Mouse (Mus musculus) cerebellum, adult 8-10 months (tissue): ENCODE measurements around the gene Zfp526.

Experiments
- DNase-seq: peaks from one replicate; pipeline ENCODE4 v3.0.0; 2022

The Zfp526 gene

DNA sequence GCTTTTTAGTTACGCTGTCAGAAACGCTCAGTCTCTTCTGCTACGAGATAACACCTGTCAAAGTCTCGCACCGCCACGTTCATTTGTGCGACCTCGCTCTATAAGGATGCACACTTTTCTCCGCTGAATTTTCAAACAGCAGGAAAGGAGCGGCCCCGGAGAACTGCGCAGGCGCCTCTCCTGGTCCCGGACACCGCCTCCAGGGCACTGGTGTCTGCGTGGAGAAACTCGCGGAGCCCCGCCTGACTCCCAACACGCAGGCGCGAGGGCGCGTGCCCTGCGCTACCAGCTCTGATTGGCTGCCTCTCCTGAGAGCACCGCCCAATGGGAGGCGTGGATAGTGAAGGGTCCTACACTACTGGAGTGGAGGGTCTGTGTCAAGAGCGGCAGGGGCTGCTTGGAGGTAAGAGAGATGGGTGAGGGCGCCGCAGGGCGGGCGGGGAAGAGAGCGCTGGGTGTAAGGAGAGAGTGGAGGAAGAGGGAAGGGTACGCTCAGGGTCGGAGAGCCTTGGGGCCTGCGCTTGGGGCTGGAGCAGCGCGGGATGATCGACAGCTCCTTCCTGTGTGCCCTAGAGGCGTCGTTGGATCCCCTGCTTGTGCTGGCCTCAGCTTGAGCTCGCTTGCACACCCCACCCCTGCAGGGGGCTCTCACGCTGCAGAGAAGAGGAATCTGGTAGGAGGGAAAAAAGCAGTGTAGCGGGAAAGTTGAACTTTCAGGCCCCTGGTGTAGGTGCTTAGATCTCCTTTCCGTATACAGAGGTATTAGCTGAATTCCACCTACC, at the start of gene Zfp526:
TSS of gene Zfp526 (plus strand) at position 324 of the 782 bp plus-strand sequence.
- peak; percentile 95 for DNase-seq

DNA sequence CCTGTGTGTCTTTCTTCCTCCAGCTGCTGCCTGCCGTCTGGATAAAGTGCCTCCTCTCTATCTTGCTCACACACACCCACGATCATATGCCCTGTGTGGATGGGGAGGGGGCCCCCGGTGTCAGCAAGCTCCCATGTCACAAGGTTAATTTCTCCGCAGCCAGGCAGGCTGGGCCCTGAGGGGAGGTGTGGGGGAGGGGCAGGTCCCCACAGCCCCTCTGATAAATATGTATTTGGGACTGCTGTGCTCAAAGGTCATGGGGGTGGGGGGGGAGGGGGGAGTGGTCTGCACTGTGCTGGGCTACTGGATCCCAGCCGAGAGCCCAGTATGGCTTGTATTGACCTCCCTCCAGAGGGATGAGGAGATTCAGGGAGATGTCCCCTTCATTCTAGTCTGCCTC, 48.6 kb upstream of the Zfp526 start:
- DNase-seq, result no peak

DNA sequence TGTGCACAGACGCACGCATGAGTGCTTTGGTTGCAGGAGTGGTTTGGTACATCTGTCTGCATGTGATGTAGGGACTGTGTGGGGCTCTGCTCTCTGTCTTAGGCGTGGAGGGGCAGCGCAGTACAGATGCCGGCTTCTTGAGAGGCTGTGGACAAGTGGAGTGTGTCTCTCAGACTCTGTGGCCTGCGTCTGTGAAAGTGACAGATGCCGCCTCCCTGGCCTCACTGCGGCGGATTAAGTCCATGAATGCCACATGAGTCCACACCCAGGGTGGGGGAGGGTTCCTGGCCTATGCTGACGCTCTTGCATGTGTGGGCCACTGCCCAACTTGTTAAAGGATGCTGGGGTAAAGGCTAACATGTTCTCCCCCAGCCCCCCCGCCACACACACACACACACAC, 46.9 kb upstream of the Zfp526 start:
- DNase-seq, result no peak

- DNase-seq, result no peak
Observed at GRCm38 (mm10) chr7:25178317-25178716, 42.9 kb upstream of the Zfp526 start.

DNA sequence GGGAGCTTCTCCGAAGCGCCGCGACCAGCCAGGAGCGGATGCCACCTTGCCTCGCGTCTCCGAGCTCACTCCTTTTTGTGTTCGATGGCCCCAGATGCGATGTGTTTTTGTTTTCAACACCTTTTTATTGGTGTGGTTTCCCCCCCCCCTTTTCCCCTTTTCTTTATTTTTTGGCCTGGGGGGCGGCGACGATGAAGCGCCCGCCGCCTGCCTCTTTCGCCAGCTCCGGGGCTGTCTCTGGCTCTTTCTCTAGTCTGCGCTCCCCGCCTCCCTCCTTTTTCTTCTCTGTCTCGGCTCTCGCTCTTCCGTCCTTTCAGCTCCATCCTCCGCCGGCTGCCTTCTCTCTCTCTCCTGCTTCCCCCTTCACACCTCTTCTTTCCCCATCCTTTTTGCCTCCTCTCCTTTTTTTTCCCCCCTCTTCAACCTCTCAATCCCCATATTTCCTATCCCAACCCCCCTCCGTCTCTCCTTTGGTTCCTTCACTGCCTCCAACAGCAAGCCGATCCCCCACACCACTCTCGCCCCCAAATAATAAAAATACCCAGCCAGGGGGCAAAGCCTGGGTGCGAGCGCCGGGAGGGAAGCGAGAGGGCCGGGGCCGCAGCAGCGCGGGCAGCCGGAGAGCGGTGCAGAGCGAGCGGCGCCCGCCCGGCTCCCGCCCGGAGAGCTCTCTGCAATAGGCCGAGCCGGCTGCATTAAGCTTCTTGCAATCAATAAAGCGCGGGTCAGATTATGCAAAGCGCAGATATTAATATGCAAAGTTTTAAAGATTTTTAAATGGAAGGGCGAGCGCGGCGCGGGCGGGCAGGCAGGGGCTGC, 42.2 kb upstream of the Zfp526 start:
- DNase-seq, result peak; percentile 40

DNA sequence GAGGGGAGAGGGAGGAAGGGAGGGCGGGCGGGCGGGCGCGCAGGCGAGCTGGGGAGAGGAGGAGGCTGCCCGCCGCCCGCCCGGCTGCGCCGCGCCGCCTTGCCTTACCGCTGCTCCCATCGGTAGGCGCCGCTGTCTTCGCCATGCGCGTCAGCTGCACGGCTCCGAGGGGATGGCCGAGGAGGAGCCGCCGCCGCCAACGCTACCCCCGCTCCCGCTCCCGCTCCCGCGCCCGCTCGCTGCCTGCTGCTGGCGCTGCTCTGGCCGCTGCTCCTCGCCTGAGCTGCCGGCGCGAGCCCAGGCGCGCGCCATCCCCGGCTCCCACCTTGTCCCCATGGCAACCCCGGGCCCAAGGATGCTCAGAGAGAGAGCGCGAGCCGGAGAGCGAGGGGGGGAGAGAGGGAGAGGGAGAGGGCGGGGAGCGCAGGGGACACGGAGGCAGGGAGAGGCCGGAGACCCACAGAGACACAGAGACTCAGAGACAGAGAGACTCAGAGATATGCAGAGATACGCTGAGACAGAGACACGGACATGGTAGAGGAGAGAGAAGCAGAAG, 41.5 kb upstream of the Zfp526 start, which contains the start of gene Pou2f2:
TSS of gene Pou2f2 (minus strand) at position 121 of the 556 bp plus-strand sequence.
- DNase-seq, result peak; percentile 85

DNA sequence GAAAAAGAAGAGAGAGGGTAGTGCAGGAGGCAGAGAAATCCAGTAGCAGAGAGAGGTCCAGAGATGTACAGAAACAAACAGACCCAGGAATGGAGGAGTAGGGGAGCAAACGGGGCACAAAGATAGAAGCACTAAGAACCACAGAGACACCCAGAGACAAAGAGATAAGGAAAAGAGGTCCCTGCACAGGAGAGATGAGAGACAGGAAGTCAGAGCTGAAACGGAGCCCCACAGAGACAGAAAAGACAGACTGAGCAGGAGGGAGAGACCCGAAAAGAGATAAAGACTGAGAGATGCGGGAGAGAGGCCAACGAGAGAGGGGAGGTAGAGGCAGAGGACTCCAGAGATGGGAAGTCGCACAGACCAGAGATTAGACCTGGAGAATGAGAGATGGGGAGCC, 40.7 kb upstream of the Zfp526 start:
- DNase-seq, result no peak

GRCm38 (mm10) chr7:25181331-25181790, 39.9 kb upstream of the Zfp526 start:
- peak; percentile 48 for DNase-seq

DNA sequence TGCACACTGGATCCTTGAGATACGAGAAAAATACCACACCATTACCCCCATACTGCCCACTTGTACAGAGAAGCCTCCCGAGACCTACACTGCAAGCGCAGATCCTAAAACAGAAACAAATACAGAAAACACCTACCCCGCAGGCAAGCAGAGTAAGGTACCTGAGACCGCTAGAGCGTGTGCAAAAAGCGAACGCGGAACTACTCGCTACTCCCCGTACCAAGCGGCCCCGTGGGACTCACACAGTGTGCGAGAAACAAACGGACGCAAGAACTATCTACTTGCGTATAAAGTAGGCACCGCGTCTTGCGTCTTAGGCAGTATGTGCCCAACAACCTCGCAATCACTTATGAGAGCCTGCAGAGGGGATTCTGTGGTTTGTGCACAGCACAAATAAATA, 39.4 kb upstream of the Zfp526 start:
- DNase-seq, result no peak

DNA sequence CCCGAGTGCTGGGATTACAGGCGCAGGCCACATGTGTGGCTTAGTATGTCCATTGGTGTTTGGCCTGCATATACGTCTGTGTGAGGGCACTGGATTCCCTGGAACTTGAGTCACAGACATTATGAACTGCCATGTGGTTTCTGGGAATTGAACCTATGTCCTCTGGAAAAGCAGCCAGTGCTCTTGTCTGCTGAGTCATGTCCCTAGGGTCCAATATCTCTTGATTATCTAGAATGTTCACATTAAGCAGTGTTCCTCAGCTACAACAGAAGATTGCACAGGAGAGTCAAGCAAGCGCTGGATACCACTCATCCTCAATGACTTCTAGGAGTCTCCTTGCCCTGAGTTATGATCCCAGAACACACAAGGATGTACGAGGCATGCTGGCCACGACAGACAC, 37.1 kb upstream of the Zfp526 start:
- DNase-seq, result no peak

GRCm38 (mm10) chr7:25187662-25188650, 33.3 kb upstream of the Zfp526 start:
- DNase-seq, result peak; percentile 93

- no peak for DNase-seq
Observed at GRCm38 (mm10) chr7:25190806-25191205, 30.4 kb upstream of the Zfp526 start.

DNA sequence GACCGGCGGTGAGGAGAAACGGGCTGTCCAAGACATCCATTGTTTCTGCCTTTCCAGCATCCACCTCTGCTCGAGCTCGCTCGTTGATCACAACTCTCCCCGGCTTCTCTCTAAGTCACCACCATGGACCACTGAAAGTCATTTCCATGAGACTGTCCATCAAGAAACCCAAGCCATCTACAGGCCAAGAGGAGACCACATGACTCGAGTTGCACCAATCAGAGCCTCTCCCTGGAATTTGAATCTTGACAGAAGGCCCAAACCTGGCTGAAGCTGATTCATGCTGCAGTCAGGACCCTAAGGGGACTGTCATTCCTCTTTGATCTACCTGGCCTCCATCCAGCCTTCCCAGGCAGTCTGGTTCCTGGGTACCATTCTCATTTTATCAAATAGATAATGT, 29.1 kb upstream of the Zfp526 start:
- no peak for DNase-seq

GRCm38 (mm10) chr7:25195148-25195547, 26.1 kb upstream of the Zfp526 start:
- no peak for DNase-seq

DNA sequence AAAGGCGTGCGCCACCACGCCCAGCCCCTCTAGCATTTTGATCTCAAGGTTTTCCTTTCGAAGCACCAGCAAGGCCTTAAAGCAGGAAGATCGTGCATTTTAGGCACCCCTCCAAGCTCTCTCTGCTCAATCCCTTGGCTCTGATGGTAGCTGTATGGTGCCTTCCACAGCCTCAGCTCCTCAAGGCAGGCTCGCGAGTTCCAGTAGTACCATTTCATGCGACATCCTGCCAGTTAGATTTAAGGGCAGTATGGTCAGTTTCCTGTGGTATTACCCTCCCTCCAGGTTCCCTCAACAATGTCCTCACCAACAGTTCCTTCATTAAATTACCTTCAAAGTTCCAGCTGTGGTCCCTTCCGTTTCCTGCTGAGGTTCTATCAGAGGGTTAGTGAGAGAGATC, 25.1 kb upstream of the Zfp526 start:
- no peak for DNase-seq

DNA sequence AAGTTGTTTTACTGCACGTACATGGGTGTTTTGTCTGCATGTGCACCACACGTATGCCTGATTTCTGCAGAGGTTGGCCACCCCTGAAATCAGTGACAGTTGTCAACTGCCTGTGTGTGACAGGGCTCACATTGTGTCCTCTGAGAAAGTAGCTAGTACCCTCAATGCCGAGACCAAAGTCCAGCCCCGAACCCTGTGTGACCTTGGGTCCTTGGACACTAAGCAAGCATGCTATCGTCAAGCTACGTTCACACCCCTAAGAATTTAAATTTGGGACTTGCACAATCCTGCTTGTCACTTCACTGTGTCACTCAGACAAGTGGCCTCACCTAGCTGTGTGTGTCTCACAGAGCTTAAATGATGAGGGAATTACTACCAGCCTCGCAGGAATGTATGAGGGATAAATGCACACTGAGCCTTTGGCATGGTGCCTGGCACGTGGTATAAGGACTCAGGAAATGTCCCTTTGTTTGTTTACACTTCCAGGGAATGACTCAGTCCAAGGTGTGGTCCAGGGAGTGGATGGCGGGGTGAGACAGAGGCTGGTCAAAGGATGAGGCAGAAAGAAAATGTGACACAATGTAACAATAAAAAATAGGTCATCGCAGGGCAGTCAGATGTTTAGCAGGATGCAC, 23.7 kb upstream of the Zfp526 start:
- DNase-seq, result no peak

DNA sequence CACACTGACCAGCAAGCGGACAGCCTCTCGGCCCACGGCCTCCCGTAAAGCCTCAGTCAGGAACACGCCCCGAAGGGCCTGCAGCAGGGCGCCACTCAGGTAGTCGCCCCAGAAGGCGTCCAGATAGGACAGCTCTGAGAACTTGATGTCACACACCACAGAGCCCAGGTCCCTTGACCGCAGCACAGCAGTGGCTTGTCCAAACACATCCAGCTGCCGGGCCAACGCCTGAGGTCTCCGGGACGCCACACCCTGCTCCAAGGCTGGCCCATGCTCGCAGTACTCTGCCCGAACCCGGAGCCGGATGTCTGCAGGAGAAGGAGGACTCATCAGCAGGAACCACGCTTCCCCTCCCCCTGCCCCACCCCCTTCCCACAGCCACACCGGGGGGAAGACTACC, 17.6 kb upstream of the Zfp526 start:
- no peak for DNase-seq

DNA sequence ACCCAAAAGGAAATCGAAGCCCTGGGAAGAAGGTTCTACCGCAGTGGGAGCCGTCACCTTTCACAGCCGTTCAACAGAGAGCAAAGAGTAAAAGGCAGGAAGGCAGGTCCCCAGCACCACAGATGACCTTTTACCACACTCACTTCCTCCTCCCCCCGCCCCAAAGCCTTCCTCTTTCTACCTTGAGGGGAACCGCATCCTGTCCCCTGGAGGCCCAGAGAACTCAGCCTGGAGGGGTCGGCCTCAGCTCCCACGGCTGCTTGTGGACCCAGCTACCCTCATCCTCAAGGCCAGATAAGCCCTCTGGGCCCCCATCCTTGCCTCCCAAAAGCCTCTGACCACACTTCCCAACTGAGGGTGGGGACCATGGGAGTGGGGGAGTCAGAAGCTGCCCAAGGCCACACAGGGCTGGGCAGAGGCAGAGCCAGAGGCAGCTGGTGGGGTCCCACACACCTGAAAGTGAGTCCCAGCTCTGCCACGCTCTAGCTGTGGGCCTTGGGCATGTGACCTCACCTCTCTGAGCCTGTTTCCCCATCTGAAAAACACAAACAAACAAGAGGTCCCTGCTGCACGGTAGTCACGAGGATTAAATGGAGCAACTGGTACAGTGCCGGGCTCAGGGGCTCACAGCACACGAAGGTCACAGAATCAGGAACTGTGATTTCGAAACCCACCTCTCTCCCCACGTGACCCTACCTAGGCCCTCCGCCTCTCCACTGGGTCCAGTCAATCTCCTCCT, 15.7 kb upstream of the Zfp526 start:
- no peak for DNase-seq

DNA sequence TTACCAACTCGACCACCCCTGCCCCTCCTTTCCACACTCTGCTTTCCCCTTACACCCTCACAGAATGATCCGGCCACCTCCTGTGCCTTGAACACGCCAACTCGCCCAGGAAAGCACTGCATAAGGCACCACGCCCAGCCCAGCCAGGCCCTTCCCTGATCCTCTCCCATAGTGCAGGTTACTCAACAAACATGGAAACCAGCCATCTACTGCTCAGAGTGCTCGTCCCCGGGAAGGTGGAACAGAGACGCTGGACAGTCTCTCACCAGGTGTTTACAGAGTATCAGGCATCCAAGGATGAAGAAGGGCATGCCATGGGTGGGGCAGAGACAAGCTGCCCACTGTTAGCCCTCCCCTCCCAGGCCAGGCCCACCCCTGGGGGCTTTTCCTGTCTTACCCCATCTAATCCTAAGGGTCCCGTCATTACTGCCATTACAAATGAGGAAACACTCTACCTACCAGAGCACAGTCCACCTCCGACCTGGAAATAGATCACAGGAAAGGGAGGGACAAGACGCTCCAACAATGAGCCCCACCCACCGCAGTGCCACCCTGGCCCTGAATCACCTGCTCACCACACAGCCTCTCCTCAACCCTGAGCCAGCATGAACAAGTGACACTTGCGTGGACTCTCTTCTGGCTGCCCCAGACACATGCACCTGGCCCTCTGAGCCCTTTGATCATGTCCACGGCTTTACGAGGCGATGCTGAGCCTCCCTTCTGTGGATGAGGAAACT, 15.0 kb upstream of the Zfp526 start:
- DNase-seq, result peak; percentile 44

DNA sequence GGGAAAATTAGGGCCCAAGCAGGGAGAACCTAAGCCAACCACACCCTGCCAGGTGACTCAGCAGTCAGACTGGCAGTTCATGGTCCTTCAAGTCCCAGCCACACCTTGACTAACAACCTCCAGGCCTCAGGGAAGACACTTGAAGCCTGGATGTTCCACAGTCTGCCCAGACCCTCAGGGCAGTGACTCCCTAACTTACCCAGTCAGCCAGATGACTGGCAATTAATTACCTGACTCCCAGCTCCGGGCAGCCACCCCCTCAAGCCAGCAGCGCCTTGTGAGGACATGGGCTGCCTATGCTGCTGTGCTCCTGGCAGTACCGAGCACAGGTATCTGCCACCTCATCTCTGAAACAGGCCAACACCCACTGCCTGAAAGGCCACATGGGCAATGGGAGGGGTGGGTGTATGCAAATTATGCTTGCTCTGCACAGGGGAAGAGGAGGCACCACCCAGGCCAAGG, 12.0 kb upstream of the Zfp526 start:
- DNase-seq, result no peak
